Mouse (Mus musculus) neutrophil, adult 65 days (primary cell): ENCODE measurements around the gene Spata13. TPM values are rescaled to one million over a fixed set of nuclear protein-coding genes. Genes with fewer than 3 reads are reported as not detected.

Experiments used
- total RNA-seq: library from RNA; stranded (reverse); gene quantifications from 2 replicates; pipeline ENCODE4 v1.2.4, GENCODE M21; 2023

Spata13 gene
- 36.5 and 59.6 TPM in 2 replicates for total RNA-seq

GRCm38 (mm10) chr14:60633961-60634864, at the start of gene Spata13:
Gene Spata13 (plus strand): TSS chr14:60634001.

GRCm38 (mm10) chr14:60767884-60768283, 134.1 kb downstream of the Spata13 start, which contains the start of gene C1qtnf9:
Gene C1qtnf9 (plus strand): TSS chr14:60768134.

GRCm38 (mm10) chr14:60784427-60785315, 150.9 kb downstream of the Spata13 start, which contains the start of gene Mipep:
Gene Mipep (plus strand): TSS chr14:60784573.

Other genes starting within 250 kb of the Spata13 start
- 0.32 TPM in 1 of 2 replicates, not detected in the other for gene C1qtnf9, start 134.1 kb downstream of the Spata13 start, total RNA-seq
- gene Mipep, start 150.6 kb downstream of the Spata13 start, total RNA-seq, result 6.5 and 10.6 TPM in 2 replicates